Mouse (Mus musculus): Measurements from ENCODE around the gene Parp11. TPM values are rescaled to one million over a fixed set of nuclear protein-coding genes. Genes with fewer than 3 reads are reported as not detected.

The Parp11 gene
- total and polyA plus RNA-seq, 3 experiments = 9.2 to 10.4 (median 9.7) TPM

DNA sequence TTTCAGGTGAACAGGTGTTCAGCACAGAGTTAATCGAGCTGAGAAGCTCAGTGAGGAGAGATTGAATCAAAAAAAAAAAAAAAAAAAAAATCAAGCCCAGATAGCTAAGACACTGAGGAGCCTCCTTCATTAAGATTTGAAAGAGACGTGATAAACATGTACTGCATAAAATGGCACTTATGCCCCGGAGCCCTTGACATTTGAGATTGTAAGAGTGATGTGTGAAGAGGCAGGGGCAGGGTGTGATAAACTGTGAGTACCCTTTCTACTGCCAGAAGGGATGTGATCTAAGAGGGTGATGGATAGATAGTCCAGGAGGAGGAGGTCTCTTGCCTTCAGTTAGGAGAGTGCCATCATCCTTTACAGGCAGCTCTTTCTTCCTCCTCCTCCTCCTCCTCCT, 83.6 kb downstream of the Parp11 start:
- dilution Hi-C loops (cut with MboI; ENCODE audit: extremely low pct_ligation_motif_present, extremely low pct_unique_long_range_greater_than_20kb, low sequenced_read_pairs) = no loop called here

DNA sequence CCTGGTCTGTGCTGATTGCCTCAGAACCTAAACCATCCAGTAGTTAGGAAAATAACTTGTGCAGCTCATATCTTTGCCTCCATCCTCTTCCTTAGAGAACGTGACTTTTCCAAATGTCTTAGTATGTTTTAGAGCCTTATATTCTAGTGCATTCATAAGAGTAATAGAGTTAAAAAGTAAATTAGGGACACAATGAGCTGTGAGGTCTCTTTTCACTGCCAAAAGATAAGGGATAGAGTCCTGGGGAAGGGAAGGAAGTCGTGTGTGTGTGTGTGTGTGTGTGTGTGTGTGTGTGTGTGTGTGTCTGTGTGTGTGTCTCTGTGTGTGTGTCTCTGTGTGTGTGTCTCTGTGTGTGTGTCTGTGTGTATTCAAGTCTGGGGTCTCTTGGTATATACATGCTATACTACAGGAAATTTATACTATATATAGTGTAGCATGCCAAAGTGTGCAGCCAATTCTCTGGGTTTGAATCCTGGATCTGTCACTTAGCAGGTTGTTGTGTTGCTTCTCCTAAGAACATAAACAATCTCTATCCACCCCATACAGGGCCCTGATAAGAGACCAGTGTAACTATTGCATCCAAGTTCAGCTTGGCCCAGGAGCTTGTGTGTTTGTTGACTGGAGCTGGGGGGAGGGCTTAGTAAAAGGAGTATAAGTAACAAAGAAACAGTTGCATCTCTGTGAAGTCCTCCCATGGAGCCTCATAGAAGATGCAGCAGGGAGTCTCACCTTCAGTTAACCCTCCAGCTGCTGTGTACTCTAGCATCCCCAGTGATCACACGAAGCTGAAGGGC, 85.0 kb downstream of the Parp11 start:
- no peak overlapping the region for H3K9ac ChIP-seq (ENCODE audit: insufficient read depth, low read depth)

More for the DNA sequence above, 83.6 kb downstream of the Parp11 start:
- no peak overlapping the region for H3K9ac ChIP-seq (ENCODE audit: insufficient read depth, low read depth)
- H3K4me1 ChIP-seq (ENCODE audit: control insufficient read depth in 1 of 2, insufficient read depth in 2 of 2) = no peaks in the 10 kb centered on the region
- H3K9me3 ChIP-seq (replicated peaks; ENCODE audit: low read length) = peaks cover 2% of the 10 kb centered on the region
- H3K79me2 ChIP-seq (replicated peaks; ENCODE audit: control insufficient read depth, extremely low read depth, insufficient read depth, poor library complexity, severe bottlenecking) = no peaks in the 10 kb centered on the region
- in situ Hi-C loops (cut with MboI; ENCODE audit: low pct_ligation_motif_present, low pct_unique_long_range_greater_than_20kb, low sequenced_read_pairs) = loop anchor here (25.0 kb wide), 1 partner anchor 382 kb away; no protein-coding TSS in a partner anchor
- H3K36me3 ChIP-seq (replicated peaks in 1 of 2; ENCODE audit: control insufficient read depth in 1 of 2, insufficient read depth in 1 of 2, low read length in 1 of 2) = no peaks in the 10 kb centered on the region
- no peak overlapping the region for H3K4me2 ChIP-seq (ENCODE audit: insufficient read depth, low read depth, poor library complexity, severe bottlenecking)
- H3K4me3 ChIP-seq (replicated peaks in 1 of 3; ENCODE audit: low read depth in 2 of 3, low read length in 2 of 3, poor library complexity in 1 of 3) = no peak overlapping the region
- H3K27me3 ChIP-seq (replicated peaks) = peaks cover 73% of the 10 kb centered on the region
- no peak overlapping the region for H3K27ac ChIP-seq (ENCODE audit: insufficient read depth, low read depth)
- DNase-seq (ENCODE audit: extremely low read depth) = no peak
- TF ChIP-seq NELFE (IDR thresholded peaks at IDR 0.05; ENCODE audit: low read depth, low read length) (no peak), USF1 (IDR thresholded peaks at IDR 0.05; ENCODE audit: low read depth, low read length) (no peak), MEF2A (IDR thresholded peaks at IDR 0.05; ENCODE audit: borderline replicate concordance, low read depth, low read length) (no peak), RCOR1 (conservative IDR thresholded peaks at IDR 0.05; ENCODE audit: low read depth, low read length) (no peak), EP300 (IDR thresholded peaks at IDR 0.05; ENCODE audit: low read length) (no peak), GABPA (IDR thresholded peaks at IDR 0.05; ENCODE audit: insufficient replicate concordance, low read depth, low read length) (no peak), SIN3A (IDR thresholded peaks at IDR 0.05; ENCODE audit: low read length) (no peak)

DNA sequence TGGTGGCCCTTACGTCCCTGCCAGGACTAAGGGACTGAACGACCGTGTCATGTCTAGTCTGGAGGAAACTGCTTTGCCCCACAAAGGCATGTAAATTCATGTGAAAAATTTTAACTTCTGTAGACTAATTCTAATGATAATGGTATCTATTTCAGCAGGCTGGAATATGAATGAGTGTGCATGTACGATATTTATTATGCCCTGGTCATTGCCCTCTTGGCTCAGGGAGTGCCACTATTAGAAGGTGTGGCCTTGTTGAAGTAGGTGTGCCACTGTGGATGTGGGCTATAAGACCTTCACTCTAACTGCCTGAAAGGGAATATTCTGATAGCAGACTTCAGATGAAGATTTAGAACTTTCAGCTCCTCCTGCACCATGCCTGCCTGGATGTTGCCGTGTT, 85.7 kb downstream of the Parp11 start:
- Histone ChIP-seq H3K27ac (ENCODE audit: insufficient read depth, low read depth) (no peak overlapping the region), H3K9ac (ENCODE audit: insufficient read depth, low read depth) (no peak overlapping the region), H3K36me3 (replicated peaks in 1 of 2; ENCODE audit: control insufficient read depth in 1 of 2, insufficient read depth in 1 of 2, low read length in 1 of 2) (no peaks in the 10 kb centered on the region), H3K4me2 (ENCODE audit: insufficient read depth, low read depth, poor library complexity, severe bottlenecking) (no peak overlapping the region), H3K79me2 (replicated peaks; ENCODE audit: control insufficient read depth, extremely low read depth, insufficient read depth, poor library complexity, severe bottlenecking) (no peaks in the 10 kb centered on the region), H3K4me1 (ENCODE audit: control insufficient read depth in 1 of 2, insufficient read depth in 2 of 2) (peaks cover 0 to 4% of the 10 kb centered on the region in 2 experiments; a peak in 2 of 4 replicates), H3K27me3 (replicated peaks) (peaks cover 58% of the 10 kb centered on the region), H3K9me3 (replicated peaks; ENCODE audit: low read length) (peaks cover 2% of the 10 kb centered on the region), H3K4me3 (replicated peaks in 1 of 3; ENCODE audit: low read depth in 2 of 3, low read length in 2 of 3, poor library complexity in 1 of 3) (no peak overlapping the region)
- dilution Hi-C loops (cut with MboI; ENCODE audit: extremely low pct_ligation_motif_present, extremely low pct_unique_long_range_greater_than_20kb, low sequenced_read_pairs) = no loop called here
- no peak for TF ChIP-seq NRF1 (IDR thresholded peaks at IDR 0.05; ENCODE audit: low read depth, low read length)
- no peak for TF ChIP-seq MEF2A (IDR thresholded peaks at IDR 0.05; ENCODE audit: borderline replicate concordance, low read depth, low read length)
- TF ChIP-seq JUND (conservative IDR thresholded peaks at IDR 0.05; ENCODE audit: low read depth, low read length) = no peak
- no peak for TF ChIP-seq USF2 (conservative IDR thresholded peaks at IDR 0.05; ENCODE audit: low read depth, low read length)
- no peak for TF ChIP-seq IRF4 (IDR thresholded peaks at IDR 0.05; ENCODE audit: low read depth, low read length)
- TF ChIP-seq UBTF (IDR thresholded peaks at IDR 0.05; ENCODE audit: low read depth, low read length) = no peak
- no peak for TF ChIP-seq CHD1 (IDR thresholded peaks at IDR 0.05; ENCODE audit: low read depth, low read length)
- TF ChIP-seq BHLHE40 (IDR thresholded peaks at IDR 0.05; ENCODE audit: low read depth, low read length) = no peak
- TF ChIP-seq JUN (IDR thresholded peaks at IDR 0.05; ENCODE audit: insufficient read depth, low read depth, low read length) = no peak
- no peak for TF ChIP-seq HCFC1 (IDR thresholded peaks at IDR 0.05; ENCODE audit: low read depth, low read length)
- DNase-seq (ENCODE audit: extremely low read depth) = no peak
- in situ Hi-C loops (cut with MboI; ENCODE audit: low pct_ligation_motif_present, low pct_unique_long_range_greater_than_20kb, low sequenced_read_pairs) = loop anchor here (25.0 kb wide), 1 partner anchor 380 kb away; no protein-coding TSS in a partner anchor

More for the DNA sequence above, 85.0 kb downstream of the Parp11 start:
- no peak for DNase-seq (ENCODE audit: extremely low read depth)
- TF ChIP-seq ETS1 (conservative IDR thresholded peaks at IDR 0.05; ENCODE audit: low read depth, low read length) (no peak), KAT2A (IDR thresholded peaks at IDR 0.05; ENCODE audit: insufficient replicate concordance, low read length) (no peak), SIN3A (IDR thresholded peaks at IDR 0.05; ENCODE audit: low read length) (no peak), ZMIZ1 (IDR thresholded peaks at IDR 0.05; ENCODE audit: low read depth, low read length) (no peak)
- H3K27ac ChIP-seq (ENCODE audit: insufficient read depth, low read depth) = no peak overlapping the region
- dilution Hi-C loops (cut with MboI; ENCODE audit: extremely low pct_ligation_motif_present, extremely low pct_unique_long_range_greater_than_20kb, low sequenced_read_pairs) = no loop called here
- no peaks in the 10 kb centered on the region for H3K36me3 ChIP-seq (replicated peaks in 1 of 2; ENCODE audit: control insufficient read depth in 1 of 2, insufficient read depth in 1 of 2, low read length in 1 of 2)
- H3K4me1 ChIP-seq (ENCODE audit: control insufficient read depth in 1 of 2, insufficient read depth in 2 of 2) = peaks cover 0 to 2% of the 10 kb centered on the region in 2 experiments; a peak in 2 of 4 replicates
- in situ Hi-C loops (cut with MboI; ENCODE audit: low pct_ligation_motif_present, low pct_unique_long_range_greater_than_20kb, low sequenced_read_pairs) = loop anchor here (25.0 kb wide), 1 partner anchor 381 kb away; no protein-coding TSS in a partner anchor
- no peak overlapping the region for H3K4me3 ChIP-seq (replicated peaks in 1 of 3; ENCODE audit: low read depth in 2 of 3, low read length in 2 of 3, poor library complexity in 1 of 3)
- peaks cover 2% of the 10 kb centered on the region for H3K9me3 ChIP-seq (replicated peaks; ENCODE audit: low read length)
- no peaks in the 10 kb centered on the region for H3K79me2 ChIP-seq (replicated peaks; ENCODE audit: control insufficient read depth, extremely low read depth, insufficient read depth, poor library complexity, severe bottlenecking)
- H3K27me3 ChIP-seq (replicated peaks) = peaks cover 59% of the 10 kb centered on the region
- no peak overlapping the region for H3K4me2 ChIP-seq (ENCODE audit: insufficient read depth, low read depth, poor library complexity, severe bottlenecking)

All from CH12.LX (cell line).